Mouse (Mus musculus): ENCODE measurements around the gene Trpc3. TPM values are rescaled to one million over a fixed set of nuclear protein-coding genes. Genes with fewer than 3 reads are reported as not detected.
"Not testable (repeated sequence)": the region's sequence is repeated elsewhere in the genome, so short reads cannot be mapped to it uniquely, and the experiment has no call there.

The Trpc3 gene
- polyA plus RNA-seq (2016; fragmentation: Nextera tagmentation; extraction: Ambion mirVana): 1.5 TPM in 2 replicates

DNA sequence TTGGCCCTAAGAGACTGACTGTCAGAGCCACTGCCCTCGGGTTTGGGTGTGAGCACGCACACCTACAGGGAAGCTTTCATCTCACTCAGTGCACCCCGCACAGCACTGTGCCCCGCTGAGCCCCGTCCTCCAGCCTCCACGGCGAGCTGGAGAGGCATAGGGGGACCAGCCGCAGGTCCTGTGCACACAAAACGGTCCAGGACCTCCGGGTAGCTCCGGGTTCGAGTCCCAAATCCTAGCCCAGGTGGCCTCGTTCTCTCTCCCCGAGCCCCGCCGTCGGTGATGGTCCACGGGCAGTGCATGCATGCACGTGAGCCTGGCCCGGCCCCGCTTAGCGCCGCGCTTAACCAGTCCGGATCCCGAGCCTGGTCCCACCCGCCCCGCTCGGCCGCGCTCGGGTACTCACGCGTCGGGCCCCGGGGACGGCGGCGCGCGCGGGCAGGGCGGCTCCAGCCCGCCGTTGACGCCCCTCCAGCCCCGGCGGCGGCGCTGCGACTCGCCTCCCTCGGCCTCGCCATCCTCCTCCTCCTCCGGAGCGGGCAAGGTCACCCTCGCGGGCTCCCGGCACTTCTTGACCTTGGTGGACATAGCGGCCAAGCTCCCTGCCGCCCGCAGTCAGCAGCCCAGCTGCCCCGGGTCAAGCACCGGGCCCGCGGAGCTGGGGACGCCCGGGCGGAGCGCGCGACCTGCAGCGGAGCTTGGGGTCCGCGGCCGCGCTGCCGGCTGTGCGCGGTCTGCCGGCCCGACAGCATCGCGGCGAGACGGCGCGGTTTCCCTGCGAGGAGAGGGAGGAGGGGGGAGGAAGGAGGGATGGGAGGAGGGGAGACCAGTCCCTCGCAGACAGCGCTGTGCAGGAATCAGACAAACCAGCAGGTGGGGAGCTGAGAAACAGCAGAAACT, at the start of gene Trpc3:
Gene Trpc3, minus strand, starts transcription at position 776 of the 900 bp plus-strand sequence.
- WGBS: 1% methylated on average over 85 of the region's 91 CpGs
- peak within 1 kb of the TSS; percentile 62 for H3K4me3 ChIP-seq
- H3K9me3 ChIP-seq (replicated peaks): no peaks in the 10 kb centered on the region
- H3K27me3 ChIP-seq (ENCODE audit: low read depth, poor library complexity, severe bottlenecking): peaks cover 50% of the 10 kb centered on the region
- peak; percentile 74 for DNase-seq (ENCODE audit: low spot score)
- no peaks in the 10 kb centered on the region for H3K36me3 ChIP-seq
- H3K4me1 ChIP-seq: peaks cover 17% of the 10 kb centered on the region
- H3K27ac ChIP-seq: peak within 1 kb of the TSS; percentile 80

DNA sequence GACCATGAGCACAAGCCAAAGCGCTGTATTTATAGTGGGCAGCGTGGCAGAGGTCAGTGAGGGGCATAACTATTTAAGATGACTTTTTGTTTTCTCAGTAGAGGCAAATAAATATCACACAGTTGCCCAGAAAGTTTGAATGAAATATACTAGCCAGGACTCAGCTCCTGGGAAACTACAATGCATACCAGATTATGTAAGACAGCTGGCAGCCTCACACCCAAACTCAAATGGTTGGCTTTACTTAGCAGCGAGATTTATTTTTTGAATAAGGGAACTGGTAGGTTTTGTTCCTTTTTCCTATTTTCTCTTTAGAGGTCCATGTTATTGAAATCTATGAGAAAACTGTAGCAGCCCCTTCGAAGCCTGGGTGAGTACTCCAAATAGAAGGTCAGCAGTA, 48.1 kb upstream of the Trpc3 start:
- Histone ChIP-seq H3K9me3 (replicated peaks) (no peaks in the 10 kb centered on the region), H3K4me1 (0 out of 2 replicates have a peak, but pooled peaks cover 7% of the 10 kb centered on the region), H3K36me3 (no peaks in the 10 kb centered on the region), H3K27me3 (ENCODE audit: low read depth, poor library complexity, severe bottlenecking) (no peaks in the 10 kb centered on the region), H3K4me3 (no peak overlapping the region), H3K27ac (no peak overlapping the region)
- DNase-seq (ENCODE audit: low spot score): no peak
- 76% methylated on average over 4 of the region's 4 CpGs for WGBS

DNA sequence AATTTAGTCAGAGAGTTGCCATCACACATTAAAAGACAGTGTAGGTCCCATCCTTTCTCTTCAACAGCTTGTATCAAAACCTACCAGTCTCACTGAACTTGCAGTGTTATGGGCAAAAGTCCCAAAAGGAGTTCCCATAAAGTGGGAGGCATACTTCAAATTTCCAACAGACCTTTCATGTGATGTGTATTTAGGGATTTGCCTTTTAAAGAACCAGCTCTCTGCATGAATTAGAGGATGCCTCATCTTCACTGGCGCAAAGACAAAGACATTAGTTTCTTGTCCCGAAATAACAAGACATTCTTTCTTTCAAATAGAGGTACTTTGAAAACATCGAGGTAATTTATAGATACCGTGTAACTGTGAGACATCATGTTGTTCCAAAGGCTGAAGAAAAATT, 43.1 kb upstream of the Trpc3 start:
- no peaks in the 10 kb centered on the region for H3K27me3 ChIP-seq (ENCODE audit: low read depth, poor library complexity, severe bottlenecking)
- H3K36me3 ChIP-seq: no peaks in the 10 kb centered on the region
- H3K9me3 ChIP-seq (replicated peaks): no peaks in the 10 kb centered on the region
- H3K27ac ChIP-seq: no peak overlapping the region
- 0 out of 2 replicates have a peak, but pooled peaks cover 7% of the 10 kb centered on the region for H3K4me1 ChIP-seq
- WGBS: 94% methylated on average over 4 of the region's 4 CpGs
- no peak overlapping the region for H3K4me3 ChIP-seq
- no peak for DNase-seq (ENCODE audit: low spot score)

DNA sequence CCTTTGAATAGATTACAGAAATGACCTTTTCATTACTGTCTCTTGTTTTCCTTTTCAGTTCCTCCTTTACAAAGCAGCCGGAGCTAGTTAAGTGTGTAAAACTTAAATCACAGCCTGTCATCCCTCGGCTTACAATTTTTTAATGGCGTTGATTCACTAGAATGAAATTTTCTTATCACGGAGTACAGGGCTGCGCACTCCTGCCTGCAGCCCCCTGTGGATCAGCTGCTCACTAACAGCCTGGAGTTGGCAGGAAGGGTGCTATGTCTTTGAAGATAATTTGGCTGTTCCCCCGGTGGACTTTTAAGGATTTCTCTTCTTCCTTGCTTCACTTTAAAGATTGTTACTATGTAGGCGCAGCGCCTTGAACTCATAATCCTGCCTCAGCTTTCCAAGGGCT, 36.6 kb upstream of the Trpc3 start:
- no peak for DNase-seq (ENCODE audit: low spot score)
- no peaks in the 10 kb centered on the region for H3K27me3 ChIP-seq (ENCODE audit: low read depth, poor library complexity, severe bottlenecking)
- H3K36me3 ChIP-seq: no peaks in the 10 kb centered on the region
- H3K4me1 ChIP-seq: no peaks in the 10 kb centered on the region
- no peaks in the 10 kb centered on the region for H3K9me3 ChIP-seq (replicated peaks)
- no peak overlapping the region for H3K27ac ChIP-seq
- no peak overlapping the region for H3K4me3 ChIP-seq
- WGBS: 78% methylated on average over 8 of the region's 8 CpGs

DNA sequence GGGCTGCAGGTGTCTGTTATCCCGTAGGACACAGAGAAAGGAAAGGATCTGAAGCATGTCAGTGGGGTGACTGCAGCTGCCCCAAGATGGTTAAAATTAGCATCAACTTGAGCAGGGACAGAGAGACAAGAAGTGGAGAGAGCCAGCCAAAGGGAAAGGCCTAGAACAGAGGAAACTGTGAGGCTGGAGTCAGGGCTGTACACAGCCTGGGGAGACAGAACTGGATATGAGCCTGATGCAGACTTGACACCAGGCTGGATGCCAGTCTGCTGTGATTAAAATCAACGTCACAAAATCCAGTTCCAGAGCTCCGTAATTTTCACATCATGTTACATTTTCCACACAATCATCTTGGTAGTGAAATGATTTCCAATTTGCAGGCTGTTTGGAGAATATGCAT, 31.9 kb upstream of the Trpc3 start:
- Histone ChIP-seq H3K4me1 (no peaks in the 10 kb centered on the region), H3K27me3 (ENCODE audit: low read depth, poor library complexity, severe bottlenecking) (no peaks in the 10 kb centered on the region), H3K27ac (no peak overlapping the region), H3K4me3 (no peak overlapping the region), H3K9me3 (replicated peaks) (no peaks in the 10 kb centered on the region), H3K36me3 (no peaks in the 10 kb centered on the region)
- WGBS: 80% methylated on average over 3 of the region's 3 CpGs
- DNase-seq (ENCODE audit: low spot score): no peak

DNA sequence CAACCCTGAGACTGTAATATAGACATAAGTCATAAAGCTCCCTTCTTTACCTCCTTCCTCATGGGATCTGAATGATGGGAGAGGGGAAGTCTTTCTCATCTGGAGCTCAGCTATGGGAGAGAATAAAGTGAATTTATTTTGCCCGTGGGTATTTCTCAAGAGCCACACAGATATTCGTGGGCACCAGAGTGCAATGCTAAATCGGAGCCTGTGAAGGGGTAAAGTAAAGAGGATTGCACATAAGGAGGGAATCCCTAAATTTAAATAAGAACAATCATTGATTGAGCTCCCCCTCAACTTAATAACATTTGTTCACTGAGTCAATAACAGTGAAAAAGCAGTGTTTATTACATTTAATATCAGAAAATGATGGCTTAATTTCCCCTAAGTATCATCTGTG, 19.6 kb upstream of the Trpc3 start:
- no peaks in the 10 kb centered on the region for H3K4me1 ChIP-seq
- no peak overlapping the region for H3K4me3 ChIP-seq
- no peaks in the 10 kb centered on the region for H3K36me3 ChIP-seq
- 87% methylated on average over 3 of the region's 3 CpGs for WGBS
- H3K9me3 ChIP-seq (replicated peaks): no peaks in the 10 kb centered on the region
- no peaks in the 10 kb centered on the region for H3K27me3 ChIP-seq (ENCODE audit: low read depth, poor library complexity, severe bottlenecking)
- no peak for DNase-seq (ENCODE audit: low spot score)
- no peak overlapping the region for H3K27ac ChIP-seq

DNA sequence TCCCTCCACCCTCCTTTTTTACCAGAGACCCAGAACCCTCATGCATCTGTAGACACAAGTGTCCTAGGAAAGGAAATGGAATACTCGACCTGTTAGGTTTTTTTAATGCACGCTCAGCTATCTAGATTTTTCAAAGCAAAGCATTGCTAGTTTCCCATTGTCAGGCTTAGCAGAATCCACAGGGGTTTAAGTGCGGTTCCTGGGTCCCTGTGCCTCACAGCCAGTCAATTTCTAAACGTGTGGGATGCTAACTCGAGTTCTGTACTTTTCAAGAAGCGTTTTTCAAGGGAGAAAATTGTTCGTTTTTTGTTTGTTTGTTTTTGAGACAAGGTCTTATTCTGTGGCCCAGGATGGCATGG, 304 bp upstream of the Trpc3 start:
- no peak overlapping the region for H3K27ac ChIP-seq
- H3K4me3 ChIP-seq: peak overlapping the region; percentile 62
- H3K9me3 ChIP-seq (replicated peaks): no peaks in the 10 kb centered on the region
- no peak for DNase-seq (ENCODE audit: low spot score)
- WGBS: 13% methylated on average over 7 of the region's 7 CpGs
- H3K36me3 ChIP-seq: no peaks in the 10 kb centered on the region
- peaks cover 17% of the 10 kb centered on the region for H3K4me1 ChIP-seq
- peaks cover 50% of the 10 kb centered on the region for H3K27me3 ChIP-seq (ENCODE audit: low read depth, poor library complexity, severe bottlenecking)

DNA sequence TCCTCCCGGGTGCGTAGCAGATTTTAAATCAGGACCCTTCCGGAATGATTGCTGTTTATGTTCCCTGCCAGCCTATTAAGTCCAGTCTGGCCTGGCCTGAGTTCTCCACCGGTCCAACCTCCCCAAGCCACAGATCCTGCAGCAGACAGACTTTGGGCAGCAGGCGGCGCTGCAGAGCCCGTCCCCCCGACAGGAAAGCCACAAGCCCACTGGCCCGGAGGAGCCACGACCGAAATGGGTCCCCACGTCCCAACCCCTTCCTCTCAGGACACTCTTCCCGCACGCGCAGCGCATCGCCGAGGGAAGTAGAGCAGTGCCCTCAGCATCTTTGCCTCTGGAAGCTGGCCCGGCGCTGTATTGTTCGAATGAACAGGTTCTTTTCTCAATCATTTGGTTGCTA, 1.1 kb downstream of the Trpc3 start:
- Histone ChIP-seq H3K27me3 (ENCODE audit: low read depth, poor library complexity, severe bottlenecking) (peaks cover 50% of the 10 kb centered on the region), H3K9me3 (replicated peaks) (no peaks in the 10 kb centered on the region), H3K4me3 (peak overlapping the region; percentile 62), H3K36me3 (no peaks in the 10 kb centered on the region), H3K4me1 (peaks cover 17% of the 10 kb centered on the region), H3K27ac (no peak overlapping the region)
- DNase-seq (ENCODE audit: low spot score): peak; percentile 87
- WGBS: 3% methylated on average over 21 of the region's 21 CpGs

DNA sequence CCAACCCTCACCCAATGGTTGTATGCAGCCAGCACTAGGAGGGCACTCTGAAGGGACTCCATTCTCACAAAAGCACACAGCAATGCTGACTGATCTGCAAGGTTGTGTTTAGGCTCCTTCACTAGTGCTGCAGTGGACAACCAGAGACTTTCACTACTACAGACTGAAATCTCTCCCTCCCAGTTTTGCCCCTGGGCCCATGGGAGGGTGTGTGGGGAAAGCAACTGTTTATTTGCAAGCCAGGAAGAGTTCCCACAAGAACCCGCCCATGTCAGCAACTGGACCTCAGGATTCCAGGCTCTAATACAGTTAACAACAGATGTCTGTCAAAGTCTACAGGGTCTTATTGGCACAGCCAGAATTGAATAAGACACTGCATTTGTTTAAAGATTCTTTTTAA, 14.1 kb downstream of the Trpc3 start:
- Histone ChIP-seq H3K36me3 (no peaks in the 10 kb centered on the region), H3K4me3 (no peak overlapping the region), H3K4me1 (no peaks in the 10 kb centered on the region), H3K27ac (no peak overlapping the region), H3K9me3 (replicated peaks) (no peaks in the 10 kb centered on the region), H3K27me3 (ENCODE audit: low read depth, poor library complexity, severe bottlenecking) (no peaks in the 10 kb centered on the region)
- DNase-seq (ENCODE audit: low spot score): no peak
- 71% methylated on average over 1 of the region's 1 CpGs for WGBS

DNA sequence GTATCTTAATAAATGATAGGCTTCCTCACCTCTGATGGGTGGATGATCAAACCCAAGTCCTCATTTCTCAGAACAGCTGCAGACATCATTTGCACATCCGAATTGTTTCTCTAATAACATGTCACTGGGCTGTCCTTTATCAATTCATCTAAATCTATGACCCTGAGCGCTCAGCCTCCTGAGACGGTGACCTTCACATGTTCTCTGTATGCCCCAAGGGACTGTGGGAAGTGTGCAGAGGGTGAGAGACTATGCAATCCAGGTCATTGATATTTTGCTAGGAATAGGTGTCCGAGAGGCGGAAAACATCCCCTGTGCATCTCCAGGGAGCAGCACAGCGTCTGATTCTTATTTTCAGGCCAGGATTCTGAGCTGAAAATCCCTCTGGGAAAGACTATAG, 22.2 kb downstream of the Trpc3 start:
- Histone ChIP-seq H3K4me3 (no peak overlapping the region), H3K9me3 (replicated peaks) (no peaks in the 10 kb centered on the region), H3K36me3 (no peaks in the 10 kb centered on the region), H3K27ac (no peak overlapping the region), H3K4me1 (no peaks in the 10 kb centered on the region), H3K27me3 (ENCODE audit: low read depth, poor library complexity, severe bottlenecking) (no peaks in the 10 kb centered on the region)
- WGBS: 92% methylated on average over 6 of the region's 6 CpGs
- DNase-seq (ENCODE audit: low spot score): no peak

DNA sequence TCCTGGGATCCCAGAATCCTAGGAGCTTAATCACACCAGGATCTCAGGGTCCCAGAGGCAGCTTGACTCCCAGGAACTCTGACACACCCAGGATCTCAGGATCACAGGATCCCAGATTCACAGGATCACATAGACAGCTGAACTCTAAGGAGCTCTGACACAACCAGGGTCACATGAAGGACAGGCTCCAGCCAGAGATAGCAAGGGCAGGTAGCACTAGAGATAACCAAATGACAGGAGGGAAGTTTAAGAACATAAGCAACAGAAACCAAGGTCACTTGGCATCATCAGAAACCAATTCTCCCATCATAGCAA, 44.8 kb downstream of the Trpc3 start:
- not testable (repeated sequence) for H3K9me3 ChIP-seq (replicated peaks); DNase-seq (ENCODE audit: low spot score); H3K36me3 ChIP-seq; H3K4me3 ChIP-seq; H3K27me3 ChIP-seq (ENCODE audit: low read depth, poor library complexity, severe bottlenecking); H3K27ac ChIP-seq; H3K4me1 ChIP-seq

DNA sequence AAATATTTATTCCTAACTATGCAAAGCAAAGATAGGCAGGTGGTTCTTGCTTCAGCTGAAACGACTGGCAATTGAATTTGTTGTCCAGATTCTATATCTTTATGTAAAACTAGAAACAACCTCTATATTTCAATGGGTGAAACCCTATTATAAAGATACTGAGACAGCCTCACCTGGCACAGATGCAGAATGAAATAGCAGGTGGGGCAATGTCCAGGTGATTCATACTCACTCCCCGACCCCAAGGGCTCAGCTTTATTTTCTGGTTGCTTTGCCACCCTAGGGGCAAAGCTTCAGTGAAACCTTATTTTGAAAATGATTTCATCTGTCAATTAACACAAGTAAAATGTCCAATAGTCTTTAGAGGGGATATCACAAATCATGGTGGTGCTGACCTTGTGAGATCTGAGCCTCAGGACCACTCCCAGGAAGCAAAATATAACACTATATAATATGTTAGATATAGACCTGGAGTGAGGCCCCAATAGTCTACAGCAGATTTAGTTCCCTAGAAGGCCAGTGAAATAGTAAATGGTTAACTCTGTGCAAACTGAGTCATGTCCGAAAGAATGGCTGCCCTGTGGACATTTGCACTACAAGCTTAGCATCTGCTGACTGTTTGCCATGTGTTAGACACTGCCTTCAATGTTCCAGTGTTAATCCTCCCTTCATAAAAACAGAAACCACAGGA, 45.3 kb downstream of the Trpc3 start:
- 83% methylated on average over 3 of the region's 3 CpGs for WGBS
- H3K27me3 ChIP-seq (ENCODE audit: low read depth, poor library complexity, severe bottlenecking): no peaks in the 10 kb centered on the region
- H3K9me3 ChIP-seq (replicated peaks): no peaks in the 10 kb centered on the region
- no peak overlapping the region for H3K27ac ChIP-seq
- H3K4me1 ChIP-seq: no peaks in the 10 kb centered on the region
- no peak overlapping the region for H3K4me3 ChIP-seq
- DNase-seq (ENCODE audit: low spot score): no peak
- no peaks in the 10 kb centered on the region for H3K36me3 ChIP-seq

DNA sequence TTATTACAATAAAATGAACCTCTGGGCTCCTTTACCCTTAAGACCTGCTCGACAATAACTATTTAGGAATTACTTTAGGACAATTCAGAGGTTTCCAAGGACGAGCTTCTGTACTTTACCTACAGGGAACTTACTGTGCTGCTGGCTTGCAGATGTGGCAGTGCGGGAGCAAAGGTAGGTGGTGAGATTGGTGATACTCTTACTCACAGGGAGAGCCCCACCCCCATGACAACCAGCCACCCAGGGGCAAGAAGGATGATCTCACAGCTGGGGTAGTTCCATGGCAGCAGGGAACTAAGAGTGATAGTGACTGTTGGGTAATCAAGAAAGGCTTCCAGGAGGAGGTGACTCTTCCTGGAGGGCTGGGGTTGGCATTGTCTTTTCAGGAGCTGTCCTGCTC, 46.6 kb downstream of the Trpc3 start:
- no peak overlapping the region for H3K4me3 ChIP-seq
- no peaks in the 10 kb centered on the region for H3K4me1 ChIP-seq
- 78% methylated on average over 3 of the region's 3 CpGs for WGBS
- H3K27me3 ChIP-seq (ENCODE audit: low read depth, poor library complexity, severe bottlenecking): no peaks in the 10 kb centered on the region
- DNase-seq (ENCODE audit: low spot score): no peak
- no peak overlapping the region for H3K27ac ChIP-seq
- H3K36me3 ChIP-seq: no peaks in the 10 kb centered on the region
- no peaks in the 10 kb centered on the region for H3K9me3 ChIP-seq (replicated peaks)
